Mouse (Mus musculus) MEL (cell line): ENCODE measurements around the gene Fuz. TPM values are rescaled to one million over a fixed set of nuclear protein-coding genes. Genes with fewer than 3 reads are reported as not detected.

ENCODE experiments used
- DNase-seq: peaks from one replicate; pipeline ENCODE4 v3.0.0; 2011; ENCODE audit warnings: low read depth, low spot score
- H3K27ac ChIP-seq: 2 replicates; pipeline ENCODE4 v1.5.1; 2012; ENCODE audit warnings: low read depth, mild to moderate bottlenecking, control low read depth, low read length, moderate library complexity; ENCODE audit not compliant: control insufficient read depth
- H3K27me3 ChIP-seq, 2 experiments: fragments of 150-350 bp in 1 of 2; sonication (generic) in 1 of 2; 2 replicates each; pipeline ENCODE4 v1.6.1; 2012; ENCODE audit warnings: low read length in 2 of 2, mild to moderate bottlenecking in 2 of 2, improper control_type of control experiment in 1 of 2, moderate library complexity in 1 of 2; ENCODE audit not compliant: insufficient read depth in 2 of 2, control insufficient read depth in 1 of 2
- H3K36me3 ChIP-seq, 2 experiments: 2 replicates each; pipeline ENCODE4 v1.6.1; 2012 to 2014; ENCODE audit warnings: low read length in 2 of 2, improper control_type of control experiment in 1 of 2, inconsistent platforms in 1 of 2, mild to moderate bottlenecking in 1 of 2; ENCODE audit not compliant: insufficient read depth in 2 of 2, control insufficient read depth in 1 of 2
- H3K4me1 ChIP-seq, 2 experiments: fragments of 150-350 bp in 1 of 2; sonication (generic) in 1 of 2; 2 replicates each; pipeline ENCODE4 v1.6.1; 2012; ENCODE audit warnings: low read length in 2 of 2, improper control_type of control experiment in 1 of 2, mild to moderate bottlenecking in 1 of 2; ENCODE audit not compliant: insufficient read depth in 2 of 2, control insufficient read depth in 1 of 2
- H3K4me3 ChIP-seq, 2 experiments: fragments of 150-350 bp in 1 of 2; sonication (generic) in 1 of 2; 2 replicates each; pipeline ENCODE4 v1.5.1; 2012; ENCODE audit warnings: low read depth in 2 of 2, low read length in 2 of 2, mild to moderate bottlenecking in 2 of 2, moderate library complexity in 2 of 2, control low read depth in 1 of 2, improper control_type of control experiment in 1 of 2; ENCODE audit not compliant: control insufficient read depth in 1 of 2, insufficient read depth in 1 of 2
- H3K79me2 ChIP-seq: 2 replicates; pipeline ENCODE4 v1.6.1; 2012; ENCODE audit warnings: mild to moderate bottlenecking, low read length, moderate library complexity; ENCODE audit not compliant: control insufficient read depth, poor library complexity, insufficient read depth
- H3K9ac ChIP-seq: 2 replicates; pipeline ENCODE4 v1.6.1; 2012; ENCODE audit warnings: low read depth, mild to moderate bottlenecking, control low read depth, low read length, moderate library complexity; ENCODE audit not compliant: control insufficient read depth, poor library complexity, severe bottlenecking
- H3K9me3 ChIP-seq: fragments of 150-350 bp; sonication (generic); replicated peaks from 2 replicates; pipeline ENCODE4 v1.6.1; 2012; ENCODE audit warnings: mild to moderate bottlenecking, low read length, improper control_type of control experiment, moderate library complexity; ENCODE audit not compliant: insufficient read depth
- CHD1 ChIP-seq: IDR thresholded peaks from 2 replicates; pipeline ENCODE4 v1.6.1; 2012; ENCODE audit warnings: low read depth, mild to moderate bottlenecking, inconsistent platforms, low read length, improper control_type of control experiment
- CHD2 ChIP-seq: IDR thresholded peaks from 2 replicates; pipeline ENCODE4 v1.6.1; 2011; ENCODE audit warnings: low read length, improper control_type of control experiment
- CTCF ChIP-seq, 3 experiments: IDR thresholded peaks in 2 of 3; conservative IDR thresholded peaks in 1 of 3; 2 replicates each; pipeline ENCODE4 v1.5.1; 2011 to 2012; ENCODE audit warnings: low read length in 3 of 3, low read depth in 2 of 3, mild to moderate bottlenecking in 2 of 3, improper control_type of control experiment in 1 of 3, inconsistent platforms in 1 of 3, mixed read lengths in 1 of 3, moderate library complexity in 1 of 3; ENCODE audit not compliant: control insufficient read depth in 1 of 3, insufficient read depth in 1 of 3, poor library complexity in 1 of 3, severe bottlenecking in 1 of 3
- E2F4 ChIP-seq: IDR thresholded peaks from 2 replicates; pipeline ENCODE4 v1.6.1; 2011; ENCODE audit warnings: low read depth, low read length, improper control_type of control experiment, borderline replicate concordance
- ELF1 ChIP-seq: IDR thresholded peaks from 2 replicates; pipeline ENCODE4 v1.6.1; 2014; ENCODE audit warnings: low read depth, mild to moderate bottlenecking, inconsistent platforms, low read length, improper control_type of control experiment, moderate library complexity
- EP300 ChIP-seq, 2 experiments: IDR thresholded peaks; 2 replicates each; pipeline ENCODE4 v1.6.1; 2011; ENCODE audit warnings: improper control_type of control experiment in 2 of 2, low read length in 2 of 2, low read depth in 1 of 2, mild to moderate bottlenecking in 1 of 2
- ETS1 ChIP-seq: IDR thresholded peaks from 2 replicates; pipeline ENCODE4 v1.6.1; 2012; ENCODE audit warnings: low read depth, mild to moderate bottlenecking, inconsistent platforms, low read length, improper control_type of control experiment, moderate library complexity
- GABPA ChIP-seq: IDR thresholded peaks from 2 replicates; pipeline ENCODE4 v1.6.1; 2012; ENCODE audit warnings: low read depth, mild to moderate bottlenecking, inconsistent platforms, low read length, improper control_type of control experiment, moderate library complexity
- GATA1 ChIP-seq: IDR thresholded peaks from 2 replicates; pipeline ENCODE4 v1.6.1; 2011; ENCODE audit warnings: low read depth, low read length, improper control_type of control experiment
- HCFC1 ChIP-seq: IDR thresholded peaks from 2 replicates; pipeline ENCODE4 v1.6.1; 2012; ENCODE audit warnings: low read depth, mild to moderate bottlenecking, inconsistent platforms, low read length, improper control_type of control experiment, moderate library complexity
- JUND ChIP-seq: IDR thresholded peaks from 2 replicates; pipeline ENCODE4 v1.6.1; 2011; ENCODE audit warnings: low read depth, mild to moderate bottlenecking, improper control_type of control experiment, low read length
- KAT2A ChIP-seq: conservative IDR thresholded peaks from 2 replicates; pipeline ENCODE4 v1.6.1; 2012; ENCODE audit warnings: low read depth, low read length, improper control_type of control experiment, inconsistent platforms
- MAFK ChIP-seq: IDR thresholded peaks from 2 replicates; pipeline ENCODE4 v1.6.1; 2011; ENCODE audit warnings: low read depth, mild to moderate bottlenecking, low read length, improper control_type of control experiment, borderline replicate concordance
- MAZ ChIP-seq: IDR thresholded peaks from 2 replicates; pipeline ENCODE4 v1.6.1; 2012; ENCODE audit warnings: low read depth, mild to moderate bottlenecking, inconsistent platforms, low read length, improper control_type of control experiment
- MEF2A ChIP-seq: IDR thresholded peaks from 2 replicates; pipeline ENCODE4 v1.6.1; 2014; ENCODE audit warnings: low read depth, mild to moderate bottlenecking, inconsistent platforms, low read length, improper control_type of control experiment; ENCODE audit not compliant: poor library complexity, insufficient replicate concordance, severe bottlenecking; ENCODE audit errors: extremely low read depth
- NELFE ChIP-seq: IDR thresholded peaks from 2 replicates; pipeline ENCODE4 v1.6.1; 2011; ENCODE audit warnings: low read depth, low read length, improper control_type of control experiment
- NRF1 ChIP-seq: IDR thresholded peaks from 2 replicates; pipeline ENCODE4 v1.6.1; 2014; ENCODE audit warnings: low read depth, mild to moderate bottlenecking, inconsistent platforms, low read length, improper control_type of control experiment, moderate library complexity; ENCODE audit not compliant: poor library complexity, insufficient read depth, severe bottlenecking
- POLR2A ChIP-seq, 2 experiments: IDR thresholded peaks; 2 replicates each; pipeline ENCODE4 v1.6.1; 2011 to 2012; ENCODE audit warnings: low read length in 2 of 2, mild to moderate bottlenecking in 2 of 2, control low read depth in 1 of 2, improper control_type of control experiment in 1 of 2, low read depth in 1 of 2, moderate library complexity in 1 of 2; ENCODE audit not compliant: control insufficient read depth in 1 of 2, insufficient read depth in 1 of 2, poor library complexity in 1 of 2
- POLR2AphosphoS2 ChIP-seq: IDR thresholded peaks from 2 replicates; pipeline ENCODE4 v1.6.1; 2011; ENCODE audit warnings: low read length, improper control_type of control experiment
- RAD21 ChIP-seq: IDR thresholded peaks from 2 replicates; pipeline ENCODE4 v1.6.1; 2011; ENCODE audit warnings: mild to moderate bottlenecking, low read depth, low read length, improper control_type of control experiment
- RCOR1 ChIP-seq: IDR thresholded peaks from 2 replicates; pipeline ENCODE4 v1.6.1; 2012; ENCODE audit warnings: low read depth, mild to moderate bottlenecking, inconsistent platforms, low read length, improper control_type of control experiment
- SIN3A ChIP-seq: IDR thresholded peaks from 2 replicates; pipeline ENCODE4 v1.6.1; 2012; ENCODE audit warnings: low read length, improper control_type of control experiment, inconsistent platforms
- SMC3 ChIP-seq: IDR thresholded peaks from 2 replicates; pipeline ENCODE4 v1.6.1; 2011; ENCODE audit warnings: low read depth, low read length, improper control_type of control experiment
- TBP ChIP-seq: IDR thresholded peaks from 2 replicates; pipeline ENCODE4 v1.8.0; 2011; ENCODE audit warnings: low read depth, low read length, improper control_type of control experiment
- TCF12 ChIP-seq: IDR thresholded peaks from 2 replicates; pipeline ENCODE4 v1.6.1; 2014; ENCODE audit warnings: low read depth, mild to moderate bottlenecking, inconsistent platforms, low read length, improper control_type of control experiment, moderate library complexity
- UBTF ChIP-seq: IDR thresholded peaks from 2 replicates; pipeline ENCODE4 v1.6.1; 2012; ENCODE audit warnings: low read depth, mild to moderate bottlenecking, inconsistent platforms, low read length, improper control_type of control experiment, moderate library complexity, borderline replicate concordance; ENCODE audit not compliant: insufficient read depth
- USF2 ChIP-seq, 2 experiments: IDR thresholded peaks; 2 replicates each; pipeline ENCODE4 v1.6.1; 2011 to 2012; ENCODE audit warnings: improper control_type of control experiment in 2 of 2, low read length in 2 of 2, borderline replicate concordance in 1 of 2, inconsistent platforms in 1 of 2, low read depth in 1 of 2, mild to moderate bottlenecking in 1 of 2; ENCODE audit not compliant: insufficient read depth in 1 of 2
- ZC3H11A ChIP-seq: IDR thresholded peaks from 2 replicates; pipeline ENCODE4 v1.6.1; 2012; ENCODE audit warnings: low read depth, mild to moderate bottlenecking, inconsistent platforms, low read length, improper control_type of control experiment
- ZKSCAN1 ChIP-seq: IDR thresholded peaks from 2 replicates; pipeline ENCODE4 v1.6.1; 2012; ENCODE audit warnings: low read depth, mild to moderate bottlenecking, inconsistent platforms, low read length, improper control_type of control experiment, moderate library complexity
- ZNF384 ChIP-seq: IDR thresholded peaks from 2 replicates; pipeline ENCODE4 v1.6.1; 2012; ENCODE audit warnings: low read depth, mild to moderate bottlenecking, inconsistent platforms, low read length, improper control_type of control experiment
- polyA plus RNA-seq, 2 experiments: library from polyadenylated mRNA; stranded (reverse) in 1 of 2; unstranded in 1 of 2; fragments of >175 nt in 1 of 2; fragments of >200 nt in 1 of 2; gene quantifications; 2 replicates each; pipeline versions ENCODE4 v1.2.1 to v1.2.4; 2012; ENCODE audit warnings: low replicate concordance in 2 of 2, low read depth in 1 of 2; ENCODE audit not compliant: insufficient read length in 2 of 2, insufficient read depth in 1 of 2, missing spikeins in 1 of 2
- total RNA-seq: library from RNA; depleted of rRNA; stranded (reverse); fragments of 300-350 nt; gene quantifications from 2 replicates; pipeline ENCODE4 v1.2.3, GENCODE M21; 2012

Gene Fuz
- total and polyA plus RNA-seq, 3 experiments = 9.4 to 18.1 TPM; not detected in 1

DNA sequence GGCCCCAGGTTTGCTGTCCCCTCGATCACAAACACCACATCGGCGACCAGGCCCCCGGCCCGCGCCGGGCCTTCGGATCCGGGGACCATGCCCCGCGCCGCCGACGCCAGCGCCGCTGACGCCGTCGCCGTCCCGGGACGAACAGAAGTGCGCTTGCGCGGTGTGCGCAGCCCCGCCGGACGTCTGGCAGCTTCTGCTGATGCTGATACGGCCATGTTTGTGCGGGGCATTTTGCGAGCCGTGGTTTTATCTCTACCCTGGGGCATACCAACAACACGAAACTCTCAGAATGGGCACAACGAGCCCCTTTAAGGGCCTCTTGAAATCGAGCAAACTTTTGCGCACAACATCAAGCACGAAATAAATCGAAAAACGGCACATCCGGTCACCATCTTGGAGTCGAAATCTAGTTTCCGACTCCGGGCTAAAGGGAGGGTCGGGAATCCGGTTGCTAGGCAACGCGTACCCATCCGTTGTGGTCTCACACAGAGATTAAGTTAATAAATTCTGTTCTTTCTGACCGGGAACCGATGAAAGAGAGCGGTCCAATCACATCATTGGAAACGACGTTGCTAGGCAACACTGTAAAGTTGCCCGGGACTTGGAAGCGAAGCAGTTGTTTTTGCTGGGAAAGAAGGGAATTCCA lies 3.5 kb upstream of the Fuz start, which contains the start of gene Med25 (continued):
- TF ChIP-seq TCF12 = peak; percentile 54; the same call in 1 of the 2 replicates
- peak; percentile 40; the same call in 1 of the 2 replicates for TF ChIP-seq RCOR1
- TF ChIP-seq CHD1 = no peak
- no peak for TF ChIP-seq UBTF
- TF ChIP-seq ZKSCAN1 = no peak
- no peak for TF ChIP-seq GABPA
- TF ChIP-seq GATA1 = peak; percentile 25; the same call in 1 of the 2 replicates
- no peak for TF ChIP-seq CTCF (IDR thresholded peaks at IDR 0.05 in 2 of 3, conservative IDR thresholded peaks at IDR 0.05 in 1 of 3; ENCODE audit: control insufficient read depth in 1 of 3, insufficient read depth in 1 of 3, low read depth in 2 of 3, low read length in 3 of 3, poor library complexity in 1 of 3, severe bottlenecking in 1 of 3)
- TF ChIP-seq ELF1 = peak; percentile 40; the same call in 1 of the 2 replicates
- TF ChIP-seq HCFC1 = peak; percentile 97
- no peak for TF ChIP-seq MAFK
- peak; percentile 41; the same call in 1 of the 2 replicates for TF ChIP-seq TBP
- no peak for TF ChIP-seq ZC3H11A
- TF ChIP-seq E2F4 = no peak
- peak; percentile 90 for TF ChIP-seq SIN3A
- no peak for TF ChIP-seq MAZ
- no peak for TF ChIP-seq MEF2A
- TF ChIP-seq CHD2 = no peak
- TF ChIP-seq POLR2A (IDR thresholded peaks at IDR 0.05; ENCODE audit: control insufficient read depth in 1 of 2, insufficient read depth in 1 of 2, low read depth in 1 of 2, low read length in 2 of 2, poor library complexity in 1 of 2) = peak; percentile 94
- TF ChIP-seq USF2 (IDR thresholded peaks at IDR 0.05; ENCODE audit: borderline replicate concordance in 1 of 2, insufficient read depth in 1 of 2, low read depth in 1 of 2, low read length in 2 of 2) = no peak
- peak; percentile 80; the same call in 1 of the 2 replicates for TF ChIP-seq KAT2A
- no peak for TF ChIP-seq ETS1

DNA sequence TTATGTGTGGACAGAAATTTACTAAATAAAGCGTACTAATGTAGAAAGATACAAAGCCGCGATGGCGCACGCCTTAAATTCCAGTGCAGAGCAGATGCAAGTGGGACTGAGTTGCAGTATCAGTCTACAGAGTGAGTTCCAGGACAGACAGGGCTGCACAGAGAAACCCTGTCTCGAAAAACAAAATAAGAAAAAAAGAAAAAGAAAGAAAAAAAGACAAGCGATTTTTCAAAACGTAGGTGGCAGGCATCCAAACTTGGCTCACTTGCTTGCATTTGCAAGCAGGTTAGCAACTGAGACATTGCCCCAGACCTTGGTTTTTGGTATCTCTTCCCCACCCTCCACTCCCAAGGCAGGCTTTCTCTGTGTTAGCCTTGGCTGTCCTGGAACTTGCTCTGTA lies 2.7 kb upstream of the Fuz start:
- Histone ChIP-seq H3K4me1 (peaks cover 0 to 25% of the 10 kb centered on the region in 2 experiments; a peak in 2 of 4 replicates), H3K4me3 (peak overlapping the region; percentile 13 to 63; a peak in 3 of 4 replicates), H3K27me3 (no peaks in the 10 kb centered on the region), H3K79me2 (peaks cover 24% of the 10 kb centered on the region), H3K9ac (peak overlapping the region; percentile 28), H3K36me3 (peaks cover 0 to 10% of the 10 kb centered on the region in 2 experiments; a peak in 2 of 4 replicates), H3K27ac (no peak overlapping the region), H3K9me3 (no peaks in the 10 kb centered on the region)
- TF ChIP-seq NRF1 (no peak), JUND (no peak), TCF12 (no peak), HCFC1 (no peak), ZNF384 (no peak), ELF1 (no peak), NELFE (no peak), POLR2A (IDR thresholded peaks at IDR 0.05; ENCODE audit: control insufficient read depth in 1 of 2, insufficient read depth in 1 of 2, low read depth in 1 of 2, low read length in 2 of 2, poor library complexity in 1 of 2) (no peak), CHD2 (no peak), GATA1 (no peak), MEF2A (no peak), SMC3 (no peak), USF2 (IDR thresholded peaks at IDR 0.05; ENCODE audit: borderline replicate concordance in 1 of 2, insufficient read depth in 1 of 2, low read depth in 1 of 2, low read length in 2 of 2) (no peak), EP300 (IDR thresholded peaks at IDR 0.05; ENCODE audit: low read depth in 1 of 2, low read length in 2 of 2) (no peak), ZC3H11A (no peak), RAD21 (no peak), POLR2AphosphoS2 (no peak), CTCF (IDR thresholded peaks at IDR 0.05 in 2 of 3, conservative IDR thresholded peaks at IDR 0.05 in 1 of 3; ENCODE audit: control insufficient read depth in 1 of 3, insufficient read depth in 1 of 3, low read depth in 2 of 3, low read length in 3 of 3, poor library complexity in 1 of 3, severe bottlenecking in 1 of 3) (no peak), TBP (no peak)
- peak; percentile 40 for DNase-seq
